12 mouse cellular contexts compared by ENCODE assay signal in the genomic region with DNA sequence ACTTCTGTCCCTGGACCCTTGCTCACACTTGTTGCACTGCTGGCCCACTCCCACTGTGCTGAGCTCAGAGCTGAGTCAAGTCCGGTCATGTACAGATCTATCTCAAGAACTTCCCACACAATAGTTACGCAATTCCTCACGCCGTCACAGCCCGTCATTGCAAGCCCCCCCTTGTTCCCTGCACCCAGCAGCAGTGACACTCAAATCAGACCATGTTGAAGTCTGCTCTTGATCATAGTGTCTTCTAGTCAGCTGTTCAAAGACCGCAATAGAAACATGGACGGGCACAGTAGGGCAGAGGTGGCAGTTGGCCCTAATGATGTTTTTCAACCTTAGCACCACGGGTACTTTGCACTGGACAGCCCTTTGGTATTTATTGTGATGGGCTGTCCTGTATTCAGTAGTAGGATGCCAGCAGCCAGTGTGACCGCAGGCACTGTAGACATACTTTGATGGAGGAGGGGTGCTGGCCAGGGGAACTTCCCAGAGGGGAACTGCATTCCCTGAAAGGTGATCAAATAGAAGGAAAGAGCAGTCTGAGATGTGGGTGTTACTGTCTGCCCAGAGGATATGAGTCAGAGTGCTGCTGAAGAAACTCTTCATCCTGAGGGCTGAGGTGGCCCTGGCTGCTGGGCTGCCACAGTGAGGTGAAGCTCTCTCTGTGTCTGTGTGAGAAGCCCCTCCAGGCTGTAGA. TPM values are rescaled to one million over a fixed set of nuclear protein-coding genes. Genes with fewer than 3 reads are reported as not detected.
DNase-seq lines count a peak whose midpoint lies in the region; ATAC-seq lines count a peak whose summit lies in the region.
"Had no signal": no experiment of that assay in that cellular context is flagged by ENCODE, and none has a peak within 500 bp of the region (broad histone marks: within the 10 kb centered on the region; RNA-seq: fewer than 3 reads in every experiment).

No protein-coding gene starts in this region.

- peaks cover 98% of the 10 kb centered on the region for H3K36me3 ChIP-seq in heart, embryonic 10.5 days
- H3K36me3 ChIP-seq in liver, embryonic 16.5 days (ENCODE audit: control insufficient read depth, insufficient read depth): peaks cover 99% of the 10 kb centered on the region

- ATAC-seq in activated CD4-positive, CD25-positive, alpha-beta regulatory T cell, adult 4 months: peak; percentile 65
- ATAC-seq in liver, embryonic 16.5 days (ENCODE audit: low read depth): peak; percentile 4; the same call in 1 of the 2 replicates

- H3K4me1 ChIP-seq in heart, embryonic 10.5 days: peaks cover 84% of the 10 kb centered on the region
- H3K4me1 ChIP-seq in liver, embryonic 16.5 days (ENCODE audit: control insufficient read depth, low read depth, low read length): peaks cover 73% of the 10 kb centered on the region

- intact Hi-C loops in heart, postnatal 25 days (cut with DNase I): no loop called here

- 68% methylated on average over 9 of the region's 9 CpGs for whole genome bisulfite sequencing in heart, embryonic 10.5 days
- 55% methylated on average over 9 of the region's 9 CpGs for WGBS in liver, embryonic 16.5 days (ENCODE audit: insufficient replicate concordance)

- no peak for DNase-seq in heart, embryonic 10.5 days (ENCODE audit: low spot score)
- no peak for DNase-seq in heart, postnatal 25 days (ENCODE audit: low spot score)
- peak; percentile 89 for DNase-seq in 416B (ENCODE audit: low read depth)
- DNase-seq in left cerebral cortex, adult 9 months (ENCODE audit: low spot score in 2 of 2): no peak
- no peak for DNase-seq in adrenal gland, postnatal 25 days
- DNase-seq in retina, postnatal 1 day: no peak
- DNase-seq: cerebellum, adult 18-20 months; kidney, postnatal 25 days had no signal

- H3K9ac ChIP-seq in liver, embryonic 16.5 days (ENCODE audit: low read depth, low read length): no peak overlapping the region
- H3K9ac ChIP-seq: liver, embryonic 14.5 days; stomach, embryonic 15.5 days had no signal

- H3K4me3 ChIP-seq in heart, embryonic 10.5 days: no peak overlapping the region
- no peak overlapping the region for H3K4me3 ChIP-seq in liver, embryonic 16.5 days (ENCODE audit: low read depth, low read length)
- H3K4me3 ChIP-seq: stomach, embryonic 15.5 days had no signal

- H3K27ac ChIP-seq in heart, embryonic 10.5 days: peak overlapping the region; percentile 65; the same call in 1 of the 2 replicates
- peak overlapping the region; percentile 1; the same call in 1 of the 2 replicates for H3K27ac ChIP-seq in liver, embryonic 16.5 days (ENCODE audit: low read length)
- H3K27ac ChIP-seq: liver, embryonic 14.5 days; stomach, embryonic 15.5 days had no signal

- H3K4me2 ChIP-seq in liver, embryonic 16.5 days (ENCODE audit: low read depth, low read length): no peak overlapping the region
- H3K4me2 ChIP-seq: stomach, embryonic 15.5 days had no signal

- no peaks in the 10 kb centered on the region for H3K27me3 ChIP-seq in heart, embryonic 10.5 days (ENCODE audit: insufficient read depth, poor library complexity, severe bottlenecking)
- H3K27me3 ChIP-seq in liver, embryonic 16.5 days (ENCODE audit: control insufficient read depth, insufficient read depth, low read depth, low read length): no peaks in the 10 kb centered on the region
- H3K27me3 ChIP-seq: stomach, embryonic 15.5 days had no signal

- H3K9me3 ChIP-seq in heart, embryonic 10.5 days: no peaks in the 10 kb centered on the region
- no peaks in the 10 kb centered on the region for H3K9me3 ChIP-seq in liver, embryonic 16.5 days (replicated peaks; ENCODE audit: control insufficient read depth, low read length)
- H3K9me3 ChIP-seq: stomach, embryonic 15.5 days had no signal

RNA-seq across cellular contexts. Expression of gene Slc2a1, which starts 17.2 kb away (rescaled TPM):
- polyA plus RNA-seq in heart, embryonic 10.5 days (2016; fragmentation: Nextera tagmentation; extraction: Ambion mirVana): 549 and 607 TPM in 2 replicates
- 1 to 10 TPM; 7.3 to 8.0 TPM for total RNA-seq in heart, postnatal 25 days (2021)
- polyA plus RNA-seq in activated CD4-positive, CD25-positive, alpha-beta regulatory T cell, adult 4 months (2017; shearing (Covaris generic)): 10 to 100 TPM; 27.6 to 29.1 TPM
- polyA plus RNA-seq in liver, embryonic 16.5 days (2015; fragmentation: Nextera tagmentation; extraction: Ambion mirVana): 288 and 291 TPM in 2 replicates
- total RNA-seq in adrenal gland, postnatal 25 days (2021): 19.7 and 21.6 TPM in 2 replicates

RNA-seq across cellular contexts. Expression of gene Zfp691, which starts 48.3 kb away (rescaled TPM):
- 8.1 and 10.0 TPM in 2 replicates for polyA plus RNA-seq in heart, embryonic 10.5 days (2016; fragmentation: Nextera tagmentation; extraction: Ambion mirVana)
- 10 to 100 TPM; 21.4 to 25.0 TPM for total RNA-seq in heart, postnatal 25 days (2021)
- 1 to 10 TPM; 4.6 to 5.9 TPM for polyA plus RNA-seq in activated CD4-positive, CD25-positive, alpha-beta regulatory T cell, adult 4 months (2017; shearing (Covaris generic))
- polyA plus RNA-seq in liver, embryonic 16.5 days (2015; fragmentation: Nextera tagmentation; extraction: Ambion mirVana): 2.0 and 2.1 TPM in 2 replicates
- 15.3 and 16.6 TPM in 2 replicates for total RNA-seq in adrenal gland, postnatal 25 days (2021)
